Mouse (Mus musculus): ENCODE data around the gene Slc25a10.

GRCm38 (mm10) chr11:120522581-120522980 is 30.9 kb downstream of the Slc25a10 start:
- no peak for TF ChIP-seq CTCF (IDR thresholded peaks at IDR 0.05; ENCODE audit: control insufficient read depth, insufficient read depth, insufficient read length)
- TF ChIP-seq MAX (IDR thresholded peaks at IDR 0.05) = no peak
- no peak for TF ChIP-seq CEBPB (IDR thresholded peaks at IDR 0.05; ENCODE audit: low read depth)
- no peak for TF ChIP-seq MYOG (IDR thresholded peaks at IDR 0.05; ENCODE audit: control insufficient read depth, extremely low read depth, insufficient read length)
- TF ChIP-seq MYOD1 (IDR thresholded peaks at IDR 0.05; ENCODE audit: control insufficient read depth, insufficient read length, low read depth) = no peak
- no peak for TF ChIP-seq USF1 (IDR thresholded peaks at IDR 0.05; ENCODE audit: low read depth)
- no peak for TF ChIP-seq FOSL1 (IDR thresholded peaks at IDR 0.05; ENCODE audit: insufficient read depth, low read length, poor library complexity, severe bottlenecking)
